8 mouse cellular contexts compared by ENCODE assay signal in the genomic region with DNA sequence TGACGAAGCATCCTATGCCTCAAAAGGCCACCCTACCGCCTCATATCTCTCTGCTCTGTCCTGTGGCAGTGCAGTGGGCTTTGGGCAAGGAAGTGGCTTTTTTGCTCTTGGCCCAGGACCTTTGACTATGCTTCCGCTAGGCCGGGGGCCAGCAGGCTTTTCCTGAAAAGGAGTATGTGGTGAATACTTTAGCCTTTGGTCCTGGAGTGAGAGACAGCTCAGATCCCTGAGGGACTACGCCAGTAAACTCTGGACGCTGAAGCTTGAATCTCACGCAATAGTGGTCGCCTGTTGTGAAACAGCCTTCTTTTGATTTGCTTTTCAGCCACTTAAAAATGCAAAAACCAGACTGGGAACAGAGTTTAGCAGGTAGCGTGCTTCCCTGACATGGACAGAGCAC. TPM values are rescaled to one million over a fixed set of nuclear protein-coding genes. Genes with fewer than 3 reads are reported as not detected.
DNase-seq lines count a peak whose midpoint lies in the region; ATAC-seq and TF ChIP-seq lines count a peak whose summit lies in the region.
"Had no signal": no experiment of that assay in that cellular context is flagged by ENCODE, and none has a peak within 500 bp of the region (broad histone marks: within the 10 kb centered on the region; RNA-seq: fewer than 3 reads in every experiment).

No protein-coding gene starts in this region.

- no peak overlapping the region for H3K9ac ChIP-seq in intestine, embryonic 14.5 days (ENCODE audit: low read length)
- H3K9ac ChIP-seq in lung, embryonic 15.5 days = no peak overlapping the region

- H3K4me2 ChIP-seq in intestine, embryonic 14.5 days (ENCODE audit: low read length) = no peak overlapping the region
- H3K4me2 ChIP-seq in lung, embryonic 15.5 days = 0 out of 2 replicates have a peak overlapping the region, but pooled peaks have one; percentile 3

- no peak overlapping the region for H3K4me3 ChIP-seq in embryonic fibroblast, embryonic 13.5 days (ENCODE audit: insufficient read depth, low read length)
- H3K4me3 ChIP-seq in intestine, embryonic 14.5 days (ENCODE audit: low read depth, low read length) = no peak overlapping the region
- H3K4me3 ChIP-seq in lung, embryonic 15.5 days = no peak overlapping the region
- H3K4me3 ChIP-seq in thymus, adult 2 months (ENCODE audit: control insufficient read depth, insufficient read depth, low read length) = no peak overlapping the region

- 72% methylated on average over 9 of the region's 9 CpGs for WGBS in intestine, embryonic 14.5 days
- WGBS in lung, embryonic 15.5 days = 45% methylated on average over 9 of the region's 9 CpGs
- 56% methylated on average over 9 of the region's 9 CpGs for WGBS in thymus, adult 2 months

- no peak for TF ChIP-seq POLR2A in embryonic fibroblast, embryonic 13.5 days (IDR thresholded peaks at IDR 0.05; ENCODE audit: low read depth, low read length)
- no peak for TF ChIP-seq POLR2A in thymus, adult 2 months (IDR thresholded peaks at IDR 0.05; ENCODE audit: control insufficient read depth, extremely low read depth, insufficient read depth, low read length, poor library complexity)

- peak; percentile 91 for DNase-seq in NIH3T3 (ENCODE audit: low read depth)
- no peak for DNase-seq in intestine, embryonic 14.5 days (ENCODE audit: low spot score)
- DNase-seq in ovary, postnatal 36 days (ENCODE audit: low spot score) = no peak
- DNase-seq in thymus, adult 2 months = no peak
- DNase-seq in spleen, adult 12 weeks (ENCODE audit: low spot score) = no peak

- ATAC-seq in intestine, embryonic 14.5 days (replicated peaks; ENCODE audit: low FRiP score, low TSS enrichment, low read depth) = no peak
- ATAC-seq in lung, embryonic 15.5 days (ENCODE audit: borderline replicate concordance, extremely low read depth, low FRiP score, low TSS enrichment) = no peak

- no peaks in the 10 kb centered on the region for H3K27me3 ChIP-seq in intestine, embryonic 14.5 days (replicated peaks; ENCODE audit: control insufficient read depth, insufficient read depth, low read length)
- H3K27me3 ChIP-seq in lung, embryonic 15.5 days = peaks cover 10% of the 10 kb centered on the region; the same call in 1 of the 2 replicates
- no peaks in the 10 kb centered on the region for H3K27me3 ChIP-seq in thymus, adult 2 months (ENCODE audit: control insufficient read depth, insufficient read depth, low read length)

- H3K4me1 ChIP-seq in embryonic fibroblast, embryonic 13.5 days (ENCODE audit: control insufficient read depth, insufficient read depth, low read length) = peaks cover 43% of the 10 kb centered on the region
- peaks cover 67% of the 10 kb centered on the region for H3K4me1 ChIP-seq in intestine, embryonic 14.5 days (replicated peaks; ENCODE audit: control insufficient read depth, insufficient read depth, low read length)
- peaks cover 77% of the 10 kb centered on the region for H3K4me1 ChIP-seq in lung, embryonic 15.5 days
- peaks cover 44% of the 10 kb centered on the region for H3K4me1 ChIP-seq in thymus, adult 2 months (replicated peaks; ENCODE audit: control insufficient read depth, insufficient read depth, low read length)

- TF ChIP-seq CTCF in embryonic fibroblast, embryonic 13.5 days (IDR thresholded peaks at IDR 0.05; ENCODE audit: borderline replicate concordance, insufficient read depth, low read length) = no peak
- no peak for TF ChIP-seq CTCF in thymus, adult 2 months (IDR thresholded peaks at IDR 0.05; ENCODE audit: borderline replicate concordance, control insufficient read depth, extremely low read depth, insufficient read depth, low read length, poor library complexity)

- H3K9me3 ChIP-seq in intestine, embryonic 14.5 days (ENCODE audit: control insufficient read depth, low read length) = no peaks in the 10 kb centered on the region
- H3K9me3 ChIP-seq in lung, embryonic 15.5 days = no peaks in the 10 kb centered on the region

- H3K27ac ChIP-seq in embryonic fibroblast, embryonic 13.5 days (ENCODE audit: insufficient read depth, low read length) = peak overlapping the region; percentile 70
- H3K27ac ChIP-seq in intestine, embryonic 14.5 days (ENCODE audit: low read depth) = peak overlapping the region; percentile 24
- peak overlapping the region; percentile 83 for H3K27ac ChIP-seq in lung, embryonic 15.5 days
- no peak overlapping the region for H3K27ac ChIP-seq in thymus, adult 2 months (ENCODE audit: control insufficient read depth, insufficient read depth, low read length)
- H3K27ac ChIP-seq: macrophage had no signal

- no peaks in the 10 kb centered on the region for H3K36me3 ChIP-seq in intestine, embryonic 14.5 days (ENCODE audit: control insufficient read depth, insufficient read depth, low read length)
- H3K36me3 ChIP-seq in lung, embryonic 15.5 days = no peaks in the 10 kb centered on the region
- no peaks in the 10 kb centered on the region for H3K36me3 ChIP-seq in thymus, adult 2 months (ENCODE audit: control insufficient read depth, insufficient read depth, low read length)

RNA-seq across cellular contexts. Expression of gene Socs3, which starts 34.2 kb away (rescaled TPM):
- polyA plus RNA-seq in embryonic fibroblast, embryonic 13.5 days (2011; ENCODE audit: insufficient read length, low read depth, missing spikeins) = 15.2 and 31.9 TPM in 2 replicates
- 8.1 and 8.7 TPM in 2 replicates for polyA plus RNA-seq in intestine, embryonic 14.5 days (2014; fragmentation: Nextera tagmentation; extraction: Ambion mirVana)
- polyA plus RNA-seq in lung, embryonic 15.5 days (2015; fragmentation: Nextera tagmentation; extraction: Ambion mirVana) = 12.7 and 13.5 TPM in 2 replicates
- polyA plus RNA-seq in thymus, adult 2 months (2012; rRNA removed) = 44.3 and 45.7 TPM in 2 replicates

RNA-seq across cellular contexts. Expression of gene Pgs1, which starts 50.5 kb away (rescaled TPM):
- 29.5 and 33.4 TPM in 2 replicates for polyA plus RNA-seq in embryonic fibroblast, embryonic 13.5 days (2011; ENCODE audit: insufficient read length, low read depth, missing spikeins)
- polyA plus RNA-seq in intestine, embryonic 14.5 days (2014; fragmentation: Nextera tagmentation; extraction: Ambion mirVana) = 31.6 and 33.8 TPM in 2 replicates
- polyA plus RNA-seq in lung, embryonic 15.5 days (2015; fragmentation: Nextera tagmentation; extraction: Ambion mirVana) = 37.7 and 42.2 TPM in 2 replicates
- polyA plus RNA-seq in thymus, adult 2 months (2012; rRNA removed) = 89.1 and 89.5 TPM in 2 replicates
